Mouse (Mus musculus): ENCODE measurements around the gene Tmem218.

Tmem218 gene

GRCm38 (mm10) chr9:37232201-37233195, 24.5 kb downstream of the Tmem218 start:
- no peak for DNase-seq (ENCODE audit: low spot score in 2 of 2)

GRCm38 (mm10) chr9:37235951-37236737, 28.1 kb downstream of the Tmem218 start:
- peak; percentile 15 to 38 for DNase-seq (ENCODE audit: low spot score in 2 of 2)

GRCm38 (mm10) chr9:37242764-37243163, 34.7 kb downstream of the Tmem218 start:
- no peak for DNase-seq (ENCODE audit: low spot score in 2 of 2)

- no peak for DNase-seq (ENCODE audit: low spot score in 2 of 2)
Observed at GRCm38 (mm10) chr9:37244600-37244999, 36.6 kb downstream of the Tmem218 start.

GRCm38 (mm10) chr9:37245404-37245803, 37.4 kb downstream of the Tmem218 start:
- no peak for DNase-seq (ENCODE audit: low spot score in 2 of 2)

GRCm38 (mm10) chr9:37245810-37246209, 37.8 kb downstream of the Tmem218 start:
- no peak for DNase-seq (ENCODE audit: low spot score in 2 of 2)

- DNase-seq (ENCODE audit: low spot score in 2 of 2): peak; percentile 52 to 59
Observed at GRCm38 (mm10) chr9:37247429-37247828, 39.4 kb downstream of the Tmem218 start.

- no peak for DNase-seq (ENCODE audit: low spot score in 2 of 2)
Observed at GRCm38 (mm10) chr9:37248381-37248906, 40.4 kb downstream of the Tmem218 start.

- no peak for DNase-seq (ENCODE audit: low spot score in 2 of 2)
Observed at GRCm38 (mm10) chr9:37249976-37250375, 42.0 kb downstream of the Tmem218 start.

- no peak for DNase-seq (ENCODE audit: low spot score in 2 of 2)
Observed at GRCm38 (mm10) chr9:37250631-37251030, 42.6 kb downstream of the Tmem218 start.

GRCm38 (mm10) chr9:37254531-37255110, 46.6 kb downstream of the Tmem218 start:
- DNase-seq (ENCODE audit: low spot score in 2 of 2): no peak

GRCm38 (mm10) chr9:37255149-37255888, 47.3 kb downstream of the Tmem218 start, which contains the start of gene Slc37a2:
TSS of gene Slc37a2 (minus strand) at chr9:37255738.
- peak; percentile 70 to 72 for DNase-seq (ENCODE audit: low spot score in 2 of 2)

GRCm38 (mm10) chr9:37255889-37256225, 47.8 kb downstream of the Tmem218 start:
- DNase-seq (ENCODE audit: low spot score in 2 of 2): no peak

- no peak for DNase-seq (ENCODE audit: low spot score in 2 of 2)
Observed at GRCm38 (mm10) chr9:37266622-37267021, 58.6 kb downstream of the Tmem218 start.

Measured in heart, adult 9 months (tissue).